Mouse (Mus musculus) intestine, embryonic 14.5 days (tissue): ENCODE data around the gene Epha3. TPM values are rescaled to one million over a fixed set of nuclear protein-coding genes. Genes with fewer than 3 reads are reported as not detected.

ENCODE experiments used
- ATAC-seq: fragments of 200-750 bp; cut with Nextera tagmentation; replicated peaks from 2 replicates; pipeline ENCODE4 v1.8.0; 2017; ENCODE audit warnings: low read depth, moderate number of reproducible peaks, moderate TSS enrichment, moderate library complexity; ENCODE audit not compliant: low FRiP score, low TSS enrichment
- DNase-seq: peaks from one replicate; pipeline ENCODE4 v3.0.0-alpha.2; 2018; ENCODE audit warnings: low spot score
- H3K27ac ChIP-seq: fragments of 300-500 bp; sonication (generic); 2 replicates; pipeline ENCODE4 v1.5.1; 2014; ENCODE audit warnings: low read depth, mild to moderate bottlenecking, control low read depth
- H3K27me3 ChIP-seq: fragments of 300-500 bp; sonication (generic); replicated peaks from 2 replicates; pipeline ENCODE4 v1.6.1; 2014; ENCODE audit warnings: low read length, control low read depth; ENCODE audit not compliant: control insufficient read depth, insufficient read depth
- H3K36me3 ChIP-seq: fragments of 300-500 bp; sonication (generic); 2 replicates; pipeline ENCODE4 v1.6.1; 2014; ENCODE audit warnings: low read length, control low read depth; ENCODE audit not compliant: control insufficient read depth, insufficient read depth
- H3K4me1 ChIP-seq: fragments of 300-500 bp; sonication (generic); replicated peaks from 2 replicates; pipeline ENCODE4 v1.6.1; 2014; ENCODE audit warnings: low read length, control low read depth, mixed read lengths; ENCODE audit not compliant: control insufficient read depth, insufficient read depth
- H3K4me2 ChIP-seq: fragments of 300-500 bp; sonication (generic); 2 replicates; pipeline ENCODE4 v1.6.1; 2014; ENCODE audit warnings: low read length
- H3K4me3 ChIP-seq: fragments of 300-500 bp; sonication (generic); 2 replicates; pipeline ENCODE4 v1.5.1; 2014; ENCODE audit warnings: low read depth, low read length, control low read depth, mixed read lengths
- H3K9ac ChIP-seq: fragments of 300-500 bp; sonication (generic); 2 replicates; pipeline ENCODE4 v1.6.1; 2014; ENCODE audit warnings: mild to moderate bottlenecking, low read length
- H3K9me3 ChIP-seq: fragments of 300-500 bp; sonication (generic); 2 replicates; pipeline ENCODE4 v1.6.1; 2016; ENCODE audit warnings: low read length, control low read depth; ENCODE audit not compliant: control insufficient read depth
- WGBS: fragments of 180-500 bp; shearing (Covaris S2); extraction: QIAGEN DNeasy Blood & Tissue Kit; methylation state at CpG from one replicate; pipeline ENCODE4 v1.1.7; 2014; 5-methylcytosine and 5-hydroxymethylcytosine counted together
- polyA plus RNA-seq: library from polyadenylated mRNA; unstranded; fragments of >200 nt; fragmentation: Nextera tagmentation; extraction: Ambion mirVana; gene quantifications from 2 replicates; pipeline ENCODE4 v1.2.1, GENCODE M21; 2014

The Epha3 gene
- polyA plus RNA-seq, 1 experiment from 2014 or later, result 12.6 TPM

- H3K9ac ChIP-seq, result no peak overlapping the region
- ATAC-seq, result no peak
- WGBS, result 80% methylated on average over 3 of the region's 3 CpGs
Measured at GRCm38 (mm10) chr16:63850297-63850696, 13.7 kb downstream of the Epha3 start.

GRCm38 (mm10) chr16:63842911-63843310 lies 21.1 kb downstream of the Epha3 start:
- Histone ChIP-seq H3K27me3 (no peaks in the 10 kb centered on the region), H3K36me3 (no peaks in the 10 kb centered on the region), H3K9me3 (no peaks in the 10 kb centered on the region), H3K4me2 (no peak overlapping the region), H3K4me1 (no peaks in the 10 kb centered on the region), H3K9ac (no peak overlapping the region), H3K4me3 (no peak overlapping the region), H3K27ac (no peak overlapping the region)
- DNase-seq (no peak), ATAC-seq (no peak)
- 78% methylated on average over 2 of the region's 2 CpGs for WGBS

More at GRCm38 (mm10) chr16:63850297-63850696, 13.7 kb downstream of the Epha3 start:
- no peaks in the 10 kb centered on the region for H3K4me1 ChIP-seq
- H3K36me3 ChIP-seq, result no peaks in the 10 kb centered on the region
- no peak overlapping the region for H3K4me3 ChIP-seq
- no peaks in the 10 kb centered on the region for H3K27me3 ChIP-seq
- H3K27ac ChIP-seq, result no peak overlapping the region
- no peak for DNase-seq
- no peaks in the 10 kb centered on the region for H3K9me3 ChIP-seq
- no peak overlapping the region for H3K4me2 ChIP-seq

GRCm38 (mm10) chr16:63837466-63837865 lies 26.5 kb downstream of the Epha3 start:
- Histone ChIP-seq H3K9ac (no peak overlapping the region), H3K4me3 (no peak overlapping the region), H3K9me3 (no peaks in the 10 kb centered on the region), H3K27ac (no peak overlapping the region), H3K4me2 (no peak overlapping the region), H3K27me3 (no peaks in the 10 kb centered on the region), H3K4me1 (no peaks in the 10 kb centered on the region), H3K36me3 (no peaks in the 10 kb centered on the region)
- DNase-seq (no peak), ATAC-seq (no peak)

- no peak overlapping the region for H3K9ac ChIP-seq
- no peaks in the 10 kb centered on the region for H3K9me3 ChIP-seq
- no peak overlapping the region for H3K4me2 ChIP-seq
- no peak overlapping the region for H3K27ac ChIP-seq
- H3K27me3 ChIP-seq, result no peaks in the 10 kb centered on the region
- no peak for ATAC-seq
- DNase-seq, result no peak
- no peaks in the 10 kb centered on the region; the same call in 1 of the 2 replicates for H3K4me1 ChIP-seq
- no peak overlapping the region for H3K4me3 ChIP-seq
- 68% methylated on average over 2 of the region's 2 CpGs for WGBS
- no peaks in the 10 kb centered on the region for H3K36me3 ChIP-seq
Measured at GRCm38 (mm10) chr16:63821164-63821563, 42.8 kb downstream of the Epha3 start.

GRCm38 (mm10) chr16:63817606-63818005 lies 46.4 kb downstream of the Epha3 start:
- H3K27ac ChIP-seq, result peak overlapping the region; percentile 79
- ATAC-seq, result no peak

GRCm38 (mm10) chr16:63816672-63817071 lies 47.3 kb downstream of the Epha3 start:
- H3K4me2 ChIP-seq, result no peak overlapping the region
- H3K9me3 ChIP-seq, result no peaks in the 10 kb centered on the region
- no peak overlapping the region for H3K9ac ChIP-seq
- ATAC-seq (no peak), DNase-seq (no peak)
- no peaks in the 10 kb centered on the region for H3K36me3 ChIP-seq
- 15% methylated on average over 1 of the region's 1 CpGs for WGBS
- no peak overlapping the region for H3K27ac ChIP-seq
- no peak overlapping the region for H3K4me3 ChIP-seq
- no peaks in the 10 kb centered on the region; the same call in 1 of the 2 replicates for H3K4me1 ChIP-seq
- H3K27me3 ChIP-seq, result no peaks in the 10 kb centered on the region

More at GRCm38 (mm10) chr16:63817606-63818005, 46.4 kb downstream of the Epha3 start:
- Histone ChIP-seq H3K9ac (no peak overlapping the region), H3K4me1 (no peaks in the 10 kb centered on the region; the same call in 1 of the 2 replicates), H3K36me3 (no peaks in the 10 kb centered on the region), H3K4me3 (no peak overlapping the region), H3K4me2 (peak overlapping the region; percentile 24; the same call in 1 of the 2 replicates), H3K9me3 (no peaks in the 10 kb centered on the region), H3K27me3 (no peaks in the 10 kb centered on the region)
- 31% methylated on average over 6 of the region's 6 CpGs for WGBS
- DNase-seq, result no peak

GRCm38 (mm10) chr16:63809871-63810270 lies 54.1 kb downstream of the Epha3 start:
- Histone ChIP-seq H3K4me2 (no peak overlapping the region), H3K4me3 (no peak overlapping the region), H3K9ac (no peak overlapping the region), H3K36me3 (no peaks in the 10 kb centered on the region), H3K27ac (no peak overlapping the region), H3K27me3 (no peaks in the 10 kb centered on the region), H3K9me3 (no peaks in the 10 kb centered on the region), H3K4me1 (no peaks in the 10 kb centered on the region)
- no peak for DNase-seq
- 58% methylated on average over 5 of the region's 5 CpGs for WGBS
- ATAC-seq, result no peak

- DNase-seq, result no peak
- Histone ChIP-seq H3K27me3 (no peaks in the 10 kb centered on the region), H3K27ac (no peak overlapping the region), H3K4me3 (no peak overlapping the region), H3K36me3 (no peaks in the 10 kb centered on the region), H3K4me2 (no peak overlapping the region), H3K9ac (no peak overlapping the region), H3K9me3 (no peaks in the 10 kb centered on the region), H3K4me1 (no peaks in the 10 kb centered on the region)
- ATAC-seq, result no peak
Measured at GRCm38 (mm10) chr16:63808991-63809390, 55.0 kb downstream of the Epha3 start.

GRCm38 (mm10) chr16:63806437-63807129 lies 57.4 kb downstream of the Epha3 start:
- H3K4me3 ChIP-seq, result no peak overlapping the region
- H3K36me3 ChIP-seq, result no peaks in the 10 kb centered on the region
- ATAC-seq (no peak), DNase-seq (no peak)
- 74% methylated on average over 5 of the region's 5 CpGs for WGBS
- no peaks in the 10 kb centered on the region for H3K9me3 ChIP-seq
- no peak overlapping the region for H3K27ac ChIP-seq
- no peak overlapping the region for H3K9ac ChIP-seq
- no peaks in the 10 kb centered on the region for H3K27me3 ChIP-seq
- no peaks in the 10 kb centered on the region for H3K4me1 ChIP-seq
- H3K4me2 ChIP-seq, result no peak overlapping the region
